Mouse (Mus musculus) CH12.LX (cell line): ENCODE data around the gene Myo1g.

ENCODE experiments used
- NELFE ChIP-seq: IDR thresholded peaks from 2 replicates; pipeline ENCODE4 v1.6.1; 2011; ENCODE audit warnings: low read depth, low read length, improper control_type of control experiment
- POLR2A ChIP-seq: IDR thresholded peaks from 2 replicates; pipeline ENCODE4 v1.6.1; 2011; ENCODE audit warnings: low read depth, mild to moderate bottlenecking, improper control_type of control experiment, low read length
- ZC3H11A ChIP-seq: IDR thresholded peaks from 2 replicates; pipeline ENCODE4 v1.6.1; 2012; ENCODE audit warnings: low read depth, mild to moderate bottlenecking, inconsistent platforms, low read length, improper control_type of control experiment

- TF ChIP-seq NELFE, result no peak
- no peak for TF ChIP-seq ZC3H11A
- TF ChIP-seq POLR2A, result no peak
These were observed 18.3 kb downstream of the Myo1g start for GRCm38 (mm10) chr11:6502506-6502905.
